ENCODE assay signal across 8 mouse cellular contexts in the genomic region with DNA sequence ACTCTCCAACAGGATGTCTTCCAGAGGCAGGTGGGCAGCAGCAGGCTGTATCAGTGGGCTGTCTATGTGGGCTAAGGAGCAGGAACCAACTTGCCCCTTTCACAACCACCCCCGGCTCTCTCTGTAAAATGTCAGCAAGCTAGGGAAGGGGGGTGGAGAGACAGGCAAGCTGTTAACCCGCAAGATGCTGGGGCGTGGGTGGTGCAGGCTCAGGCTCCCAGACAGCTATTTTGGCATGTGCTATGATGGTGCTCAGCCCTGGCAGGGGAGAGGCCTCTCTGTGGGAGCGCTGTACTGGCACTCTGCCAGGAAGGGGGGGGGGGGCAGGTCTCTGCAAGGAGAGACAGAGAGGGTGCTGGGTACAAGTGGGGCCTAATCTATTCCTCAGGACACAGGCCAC. TPM values are rescaled to one million over a fixed set of nuclear protein-coding genes. Genes with fewer than 3 reads are reported as not detected.
A peak's percentile ranks its signal among the peaks of the same experiment; 100 is the strongest.
DNase-seq lines count a peak whose midpoint lies in the region; ATAC-seq and TF ChIP-seq lines count a peak whose summit lies in the region.

No protein-coding gene starts in this region.

- no peak for TF ChIP-seq CTCF in MEL (IDR thresholded peaks at IDR 0.05 in 2 of 3, conservative IDR thresholded peaks at IDR 0.05 in 1 of 3; ENCODE audit: control insufficient read depth in 1 of 3, insufficient read depth in 1 of 3, low read depth in 2 of 3, low read length in 3 of 3, poor library complexity in 1 of 3, severe bottlenecking in 1 of 3)

- H3K27me3 ChIP-seq in forebrain, embryonic 11.5 days (ENCODE audit: control insufficient read depth, insufficient read depth, low read length): no peaks in the 10 kb centered on the region
- H3K27me3 ChIP-seq in forebrain, embryonic 10.5 days (ENCODE audit: poor library complexity, severe bottlenecking): no peaks in the 10 kb centered on the region
- H3K27me3 ChIP-seq in MEL (ENCODE audit: control insufficient read depth in 1 of 2, insufficient read depth in 2 of 2, low read length in 2 of 2): no peaks in the 10 kb centered on the region
- no peaks in the 10 kb centered on the region for H3K27me3 ChIP-seq in stomach, embryonic 16.5 days (ENCODE audit: control insufficient read depth, insufficient read depth, low read length)

- H3K27ac ChIP-seq in forebrain, embryonic 11.5 days (ENCODE audit: low read depth, low read length): no peak overlapping the region
- no peak overlapping the region for H3K27ac ChIP-seq in forebrain, embryonic 10.5 days
- peak overlapping the region; percentile 94 for H3K27ac ChIP-seq in MEL (ENCODE audit: control insufficient read depth, low read depth, low read length)
- H3K27ac ChIP-seq in stomach, embryonic 16.5 days (ENCODE audit: low read length): peak overlapping the region; percentile 37; the same call in 1 of the 2 replicates

- 74% methylated on average over 4 of the region's 4 CpGs for WGBS in forebrain, embryonic 11.5 days
- 76% methylated on average over 4 of the region's 4 CpGs for WGBS in forebrain, embryonic 10.5 days
- WGBS in stomach, embryonic 16.5 days: 5% methylated on average over 4 of the region's 4 CpGs

- peak; percentile 41; the same call in 1 of the 2 replicates for ATAC-seq in forebrain, embryonic 11.5 days (replicated peaks; ENCODE audit: low FRiP score)
- ATAC-seq in stomach, embryonic 16.5 days (ENCODE audit: insufficient read depth, low FRiP score): peak; percentile 49

- peak in 1 of 2 experiments; percentile 58; a peak in 3 of 4 replicates for TF ChIP-seq EP300 in MEL (IDR thresholded peaks at IDR 0.05; ENCODE audit: low read depth in 1 of 2, low read length in 2 of 2)

- no peak overlapping the region for H3K4me2 ChIP-seq in forebrain, embryonic 11.5 days (ENCODE audit: low read depth, low read length, severe bottlenecking)
- H3K4me2 ChIP-seq in stomach, embryonic 16.5 days (ENCODE audit: low read depth, low read length): 0 out of 2 replicates have a peak overlapping the region, but pooled peaks have one; percentile 0

- DNase-seq in forebrain, embryonic 11.5 days (ENCODE audit: low spot score): no peak
- DNase-seq in forebrain, embryonic 10.5 days (ENCODE audit: extremely low spot score, low spot score): no peak
- DNase-seq in MEL (ENCODE audit: low read depth, low spot score): peak; percentile 88
- DNase-seq in frontal cortex, postnatal 14 days (ENCODE audit: low spot score in 2 of 2): peak; percentile 73 to 82
- peak; percentile 59 to 66 for DNase-seq in layer of hippocampus, postnatal 25 days (ENCODE audit: extremely low spot score in 1 of 2, low spot score in 1 of 2)
- DNase-seq in lung, postnatal 36 days: peak; percentile 44
- no peak for DNase-seq in adrenal gland, postnatal 25 days

- H3K4me1 ChIP-seq in forebrain, embryonic 11.5 days (replicated peaks; ENCODE audit: control insufficient read depth, insufficient read depth, low read length): peaks cover 8% of the 10 kb centered on the region
- H3K4me1 ChIP-seq in forebrain, embryonic 10.5 days: peaks cover 66% of the 10 kb centered on the region
- H3K4me1 ChIP-seq in MEL (ENCODE audit: control insufficient read depth in 1 of 2, insufficient read depth in 2 of 2, low read length in 2 of 2): peaks cover 9 to 38% of the 10 kb centered on the region in 2 experiments
- H3K4me1 ChIP-seq in stomach, embryonic 16.5 days (ENCODE audit: control insufficient read depth, insufficient read depth, low read length): peaks cover 58% of the 10 kb centered on the region

- no peaks in the 10 kb centered on the region for H3K9me3 ChIP-seq in forebrain, embryonic 11.5 days (ENCODE audit: control insufficient read depth, low read length)
- no peaks in the 10 kb centered on the region for H3K9me3 ChIP-seq in forebrain, embryonic 10.5 days
- H3K9me3 ChIP-seq in MEL (replicated peaks; ENCODE audit: insufficient read depth, low read length): no peaks in the 10 kb centered on the region
- H3K9me3 ChIP-seq in stomach, embryonic 16.5 days (replicated peaks; ENCODE audit: control insufficient read depth, low read length): no peaks in the 10 kb centered on the region

- H3K4me3 ChIP-seq in forebrain, embryonic 11.5 days (ENCODE audit: low read depth, low read length): no peak overlapping the region
- no peak overlapping the region for H3K4me3 ChIP-seq in forebrain, embryonic 10.5 days
- peak overlapping the region; percentile 29 to 37; a peak in 3 of 4 replicates for H3K4me3 ChIP-seq in MEL (ENCODE audit: control insufficient read depth in 1 of 2, insufficient read depth in 1 of 2, low read depth in 2 of 2, low read length in 2 of 2)
- no peak overlapping the region for H3K4me3 ChIP-seq in stomach, embryonic 16.5 days (replicated peaks; ENCODE audit: low read length)

- no peak overlapping the region for H3K9ac ChIP-seq in forebrain, embryonic 11.5 days (ENCODE audit: low read length)
- peak overlapping the region; percentile 61 for H3K9ac ChIP-seq in MEL (ENCODE audit: control insufficient read depth, low read depth, low read length, poor library complexity, severe bottlenecking)
- no peak overlapping the region; the same call in 1 of the 2 replicates for H3K9ac ChIP-seq in stomach, embryonic 16.5 days (ENCODE audit: low read length)

- H3K79me2 ChIP-seq in MEL (ENCODE audit: control insufficient read depth, insufficient read depth, low read length, poor library complexity): peaks cover 42% of the 10 kb centered on the region

- no peak; a peak in 1 of 4 replicates for TF ChIP-seq POLR2A in MEL (IDR thresholded peaks at IDR 0.05; ENCODE audit: control insufficient read depth in 1 of 2, insufficient read depth in 1 of 2, low read depth in 1 of 2, low read length in 2 of 2, poor library complexity in 1 of 2)

- TF ChIP-seq RAD21 in MEL (IDR thresholded peaks at IDR 0.05; ENCODE audit: low read depth, low read length): no peak

- H3K36me3 ChIP-seq in forebrain, embryonic 11.5 days (ENCODE audit: control insufficient read depth, insufficient read depth, low read length): no peaks in the 10 kb centered on the region
- H3K36me3 ChIP-seq in forebrain, embryonic 10.5 days (replicated peaks): peaks cover 21% of the 10 kb centered on the region
- peaks cover 0 to 37% of the 10 kb centered on the region in 2 experiments; a peak in 3 of 4 replicates for H3K36me3 ChIP-seq in MEL (ENCODE audit: control insufficient read depth in 1 of 2, insufficient read depth in 2 of 2, low read length in 2 of 2)
- H3K36me3 ChIP-seq in stomach, embryonic 16.5 days (ENCODE audit: control insufficient read depth, insufficient read depth, low read length): no peaks in the 10 kb centered on the region

TF ChIP-seq in MEL, 35 proteins besides CTCF, POLR2A, EP300 and RAD21:
- TF ChIP-seq MAX (IDR thresholded peaks at IDR 0.05; ENCODE audit: low read length): no peak; the same call in 1 of the 2 replicates
- TF ChIP-seq MAZ (IDR thresholded peaks at IDR 0.05; ENCODE audit: low read depth, low read length): peak; percentile 82
- no peak for TF ChIP-seq CHD1 (IDR thresholded peaks at IDR 0.05; ENCODE audit: low read depth, low read length)
- TF ChIP-seq MXI1 (IDR thresholded peaks at IDR 0.05; ENCODE audit: low read depth, low read length): peak; percentile 54
- TF ChIP-seq RCOR1 (IDR thresholded peaks at IDR 0.05; ENCODE audit: low read depth, low read length): no peak
- 0 out of 2 replicates have a peak, but pooled peaks have one; percentile 14 for TF ChIP-seq TCF12 (IDR thresholded peaks at IDR 0.05; ENCODE audit: low read depth, low read length)
- TF ChIP-seq SIN3A (IDR thresholded peaks at IDR 0.05; ENCODE audit: low read length): peak; percentile 74

RNA-seq across cellular contexts. Expression of gene Gm9821, which starts 11.6 kb away (rescaled TPM):
- 0.36 and 0.90 TPM in 2 replicates for polyA plus RNA-seq in forebrain, embryonic 11.5 days (2014; fragmentation: Nextera tagmentation; extraction: Ambion mirVana)
- 0.44 and 0.52 TPM in 2 replicates for polyA plus RNA-seq in forebrain, embryonic 10.5 days (2016; fragmentation: Nextera tagmentation; extraction: Ambion mirVana)
- 0.85 and 1.2 TPM in 2 replicates for total RNA-seq in MEL (2012; rRNA removed)
- polyA plus RNA-seq in MEL (2012; ENCODE audit: insufficient read depth in 1 of 2, insufficient read length in 2 of 2, low read depth in 1 of 2, low replicate concordance in 2 of 2, missing spikeins in 1 of 2): 10 to 100 TPM in 1 of 2 experiments, not detected in 1; 22.7 TPM
- total RNA-seq in layer of hippocampus, postnatal 25 days (2021): not detected
- 0.83 and 0.91 TPM in 2 replicates for polyA plus RNA-seq in stomach, embryonic 16.5 days (2015; fragmentation: Nextera tagmentation; extraction: Ambion mirVana)
- not detected in 2 replicates for total RNA-seq in adrenal gland, postnatal 25 days (2021)

RNA-seq across cellular contexts. Expression of gene Dgkz, which starts 18.6 kb away (rescaled TPM):
- polyA plus RNA-seq in forebrain, embryonic 11.5 days (2014; fragmentation: Nextera tagmentation; extraction: Ambion mirVana): 32.7 and 35.9 TPM in 2 replicates
- 35.1 and 39.1 TPM in 2 replicates for polyA plus RNA-seq in forebrain, embryonic 10.5 days (2016; fragmentation: Nextera tagmentation; extraction: Ambion mirVana)
- 65.6 and 66.1 TPM in 2 replicates for total RNA-seq in MEL (2012; rRNA removed)
- polyA plus RNA-seq in MEL (2012; ENCODE audit: insufficient read depth in 1 of 2, insufficient read length in 2 of 2, low read depth in 1 of 2, low replicate concordance in 2 of 2, missing spikeins in 1 of 2): 100 to 1,000 TPM in 1 of 2 experiments, not detected in 1; 165 TPM
- total RNA-seq in layer of hippocampus, postnatal 25 days (2021): 100 to 1,000 TPM; 479 to 537 TPM
- polyA plus RNA-seq in stomach, embryonic 16.5 days (2015; fragmentation: Nextera tagmentation; extraction: Ambion mirVana): 34.9 and 38.3 TPM in 2 replicates
- total RNA-seq in adrenal gland, postnatal 25 days (2021): 42.2 and 61.5 TPM in 2 replicates

RNA-seq across cellular contexts. Expression of gene Mdk, which starts 25.0 kb away (rescaled TPM):
- polyA plus RNA-seq in forebrain, embryonic 11.5 days (2014; fragmentation: Nextera tagmentation; extraction: Ambion mirVana): 1,095 and 1,130 TPM in 2 replicates
- polyA plus RNA-seq in forebrain, embryonic 10.5 days (2016; fragmentation: Nextera tagmentation; extraction: Ambion mirVana): 1,773 and 1,865 TPM in 2 replicates
- 0.19 and 0.59 TPM in 2 replicates for total RNA-seq in MEL (2012; rRNA removed)
- polyA plus RNA-seq in MEL (2012; ENCODE audit: insufficient read depth in 1 of 2, insufficient read length in 2 of 2, low read depth in 1 of 2, low replicate concordance in 2 of 2, missing spikeins in 1 of 2): 1 to 10 TPM in 1 of 2 experiments, not detected in 1; 3.4 TPM
- 10 to 100 TPM; 25.5 to 33.2 TPM for total RNA-seq in layer of hippocampus, postnatal 25 days (2021)
- polyA plus RNA-seq in stomach, embryonic 16.5 days (2015; fragmentation: Nextera tagmentation; extraction: Ambion mirVana): 458 and 550 TPM in 2 replicates
- 3.5 and 5.8 TPM in 2 replicates for total RNA-seq in adrenal gland, postnatal 25 days (2021)

RNA-seq across cellular contexts. Expression of gene Chrm4, which starts 30.0 kb away (rescaled TPM):
- 0.47 and 0.56 TPM in 2 replicates for polyA plus RNA-seq in forebrain, embryonic 11.5 days (2014; fragmentation: Nextera tagmentation; extraction: Ambion mirVana)
- polyA plus RNA-seq in forebrain, embryonic 10.5 days (2016; fragmentation: Nextera tagmentation; extraction: Ambion mirVana): 0.12 and 0.77 TPM in 2 replicates
- total RNA-seq in MEL (2012; rRNA removed): 23.9 and 29.0 TPM in 2 replicates
- 10 to 100 TPM in 1 of 2 experiments, not detected in 1; 21.5 TPM for polyA plus RNA-seq in MEL (2012; ENCODE audit: insufficient read depth in 1 of 2, insufficient read length in 2 of 2, low read depth in 1 of 2, low replicate concordance in 2 of 2, missing spikeins in 1 of 2)
- 10 to 100 TPM; 21.5 to 26.1 TPM for total RNA-seq in layer of hippocampus, postnatal 25 days (2021)
- polyA plus RNA-seq in stomach, embryonic 16.5 days (2015; fragmentation: Nextera tagmentation; extraction: Ambion mirVana): 0.27 and 0.31 TPM in 2 replicates
- 0.94 and 1.7 TPM in 2 replicates for total RNA-seq in adrenal gland, postnatal 25 days (2021)

Comparison
In these comparisons a context has a peak if more than half of its experiments do, and no peak if none do; other contexts are left out.
1. DNase-seq: peak in MEL (single experiment), frontal cortex, postnatal 14 days (2 of 2), layer of hippocampus, postnatal 25 days (2 of 2) and lung, postnatal 36 days (single experiment); none in forebrain, embryonic 11.5 days (single experiment), forebrain, embryonic 10.5 days (single experiment) and adrenal gland, postnatal 25 days (single experiment).
2. H3K27ac ChIP-seq: peak in MEL (single experiment) and stomach, embryonic 16.5 days (single experiment); none in forebrain, embryonic 11.5 days (single experiment) and forebrain, embryonic 10.5 days (single experiment).
3. H3K4me3 ChIP-seq: peak in MEL (2 of 2); none in forebrain, embryonic 11.5 days (single experiment), forebrain, embryonic 10.5 days (single experiment) and stomach, embryonic 16.5 days (single experiment).
4. RNA of gene Mdk, which starts 25.0 kb away (polyA plus RNA-seq): 1,773 to 1,865 TPM in forebrain, embryonic 10.5 days, 1,095 to 1,130 TPM in forebrain, embryonic 11.5 days and 458 to 550 TPM in stomach, embryonic 16.5 days; 3.4 TPM in MEL; every median in the first group is over 100 times any median in the second.